Mouse (Mus musculus): ENCODE measurements around the gene Nop16. TPM values are rescaled to one million over a fixed set of nuclear protein-coding genes. Genes with fewer than 3 reads are reported as not detected.

The Nop16 gene
- polyA plus RNA-seq, 1 experiment = 51.1 TPM

GRCm38 (mm10) chr13:54557652-54558051 lies 32.2 kb downstream of the Nop16 start:
- Histone ChIP-seq H3ac (ENCODE audit: control insufficient read depth, insufficient read length) (no peak overlapping the region), H3K79me2 (ENCODE audit: control insufficient read depth, insufficient read depth) (peaks cover 15% of the 10 kb centered on the region), H3K4me3 (no peak overlapping the region), H3K27me3 (ENCODE audit: control insufficient read depth, insufficient read depth, insufficient read length) (no peaks in the 10 kb centered on the region), H3K4me2 (ENCODE audit: low read depth) (no peak overlapping the region), H3K36me3 (ENCODE audit: control insufficient read depth, insufficient read depth) (peaks cover 28% of the 10 kb centered on the region)
- TF ChIP-seq POLR2A (IDR thresholded peaks at IDR 0.05; ENCODE audit: insufficient read length, low read depth) (no peak), MAX (IDR thresholded peaks at IDR 0.05; ENCODE audit: low read depth) (no peak), TCF3 (IDR thresholded peaks at IDR 0.05; ENCODE audit: insufficient read length, low read depth) (no peak), MYOD1 (IDR thresholded peaks at IDR 0.05; ENCODE audit: control insufficient read depth in 1 of 3, insufficient read length in 2 of 3, low read depth in 2 of 3) (no peak), REST (IDR thresholded peaks at IDR 0.05; ENCODE audit: insufficient read depth, insufficient read length) (no peak), CEBPB (IDR thresholded peaks at IDR 0.05; ENCODE audit: insufficient read depth, poor library complexity, severe bottlenecking) (no peak), E2F4 (IDR thresholded peaks at IDR 0.05; ENCODE audit: insufficient read depth) (no peak), POLR2AphosphoS2 (IDR thresholded peaks at IDR 0.05; ENCODE audit: insufficient read length, low read depth) (no peak)

- peaks cover 10% of the 10 kb centered on the region for H3K79me2 ChIP-seq (ENCODE audit: control insufficient read depth, insufficient read depth)
- TF ChIP-seq REST (IDR thresholded peaks at IDR 0.05; ENCODE audit: insufficient read depth, insufficient read length) (no peak), TCF12 (IDR thresholded peaks at IDR 0.05; ENCODE audit: insufficient read depth, poor library complexity, severe bottlenecking) (no peak), TCF3 (IDR thresholded peaks at IDR 0.05; ENCODE audit: insufficient read length, low read depth) (no peak), MYOG (IDR thresholded peaks at IDR 0.05; ENCODE audit: control insufficient read depth in 1 of 3, insufficient read depth in 1 of 3, insufficient read length in 2 of 3, low read depth in 2 of 3) (no peak), CEBPB (IDR thresholded peaks at IDR 0.05; ENCODE audit: insufficient read depth, poor library complexity, severe bottlenecking) (no peak), MYOD1 (IDR thresholded peaks at IDR 0.05; ENCODE audit: control insufficient read depth in 1 of 3, insufficient read length in 2 of 3, low read depth in 2 of 3) (no peak), SRF (IDR thresholded peaks at IDR 0.05; ENCODE audit: control insufficient read depth, insufficient read length, low read depth) (no peak), E2F4 (IDR thresholded peaks at IDR 0.05; ENCODE audit: insufficient read depth) (no peak), POLR2AphosphoS2 (IDR thresholded peaks at IDR 0.05; ENCODE audit: insufficient read length, low read depth) (no peak), POLR2A (IDR thresholded peaks at IDR 0.05; ENCODE audit: insufficient read length, low read depth) (no peak), MAX (IDR thresholded peaks at IDR 0.05; ENCODE audit: low read depth) (no peak), USF1 (IDR thresholded peaks at IDR 0.05; ENCODE audit: low read depth) (no peak)
- no peak overlapping the region for H3ac ChIP-seq (ENCODE audit: control insufficient read depth, insufficient read length)
- no peaks in the 10 kb centered on the region for H3K27me3 ChIP-seq (ENCODE audit: control insufficient read depth, insufficient read depth, insufficient read length)
- H3K4me2 ChIP-seq (ENCODE audit: low read depth) = no peak overlapping the region
- no peak overlapping the region for H3K4me3 ChIP-seq
- H3K36me3 ChIP-seq (ENCODE audit: control insufficient read depth, insufficient read depth) = peaks cover 30% of the 10 kb centered on the region
These were observed 33.1 kb downstream of the Nop16 start for GRCm38 (mm10) chr13:54556796-54557195.

- Histone ChIP-seq H3ac (ENCODE audit: control insufficient read depth, insufficient read length) (no peak overlapping the region), H3K27me3 (ENCODE audit: control insufficient read depth, insufficient read depth, insufficient read length) (no peaks in the 10 kb centered on the region), H3K4me3 (no peak overlapping the region), H3K4me2 (ENCODE audit: low read depth) (no peak overlapping the region), H3K36me3 (ENCODE audit: control insufficient read depth, insufficient read depth) (peaks cover 36% of the 10 kb centered on the region), H3K79me2 (ENCODE audit: control insufficient read depth, insufficient read depth) (peaks cover 8% of the 10 kb centered on the region)
- no peak for TF ChIP-seq MYOG (IDR thresholded peaks at IDR 0.05; ENCODE audit: control insufficient read depth in 1 of 3, insufficient read depth in 1 of 3, insufficient read length in 2 of 3, low read depth in 2 of 3)
- TF ChIP-seq TCF3 (IDR thresholded peaks at IDR 0.05; ENCODE audit: insufficient read length, low read depth) = no peak
- no peak for TF ChIP-seq POLR2A (IDR thresholded peaks at IDR 0.05; ENCODE audit: insufficient read length, low read depth)
These were observed 33.7 kb downstream of the Nop16 start for GRCm38 (mm10) chr13:54556176-54556575.

DNA sequence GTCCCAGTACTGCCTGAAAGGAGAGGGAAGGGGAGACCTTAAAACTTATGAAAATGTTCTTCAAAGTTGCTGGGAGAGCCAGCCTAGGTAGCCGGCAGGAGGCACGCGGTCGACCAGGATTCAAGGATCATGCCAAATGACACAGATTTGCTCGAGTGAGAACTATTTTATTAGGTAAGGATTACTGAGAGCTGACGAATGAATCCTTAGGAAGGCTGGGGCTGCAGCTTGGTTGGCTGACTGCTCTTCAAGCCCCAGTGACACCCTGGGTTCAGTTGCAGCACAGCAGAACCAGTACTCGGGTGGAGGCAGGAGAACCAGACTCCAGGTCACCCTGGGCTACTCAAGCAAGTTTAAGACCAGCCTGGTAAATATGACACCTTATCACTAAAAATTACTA lies 41.9 kb downstream of the Nop16 start:
- TF ChIP-seq E2F4 (IDR thresholded peaks at IDR 0.05; ENCODE audit: insufficient read depth) (no peak), MYOD1 (IDR thresholded peaks at IDR 0.05; ENCODE audit: control insufficient read depth in 1 of 3, insufficient read length in 2 of 3, low read depth in 2 of 3) (no peak), SRF (IDR thresholded peaks at IDR 0.05; ENCODE audit: control insufficient read depth, insufficient read length, low read depth) (no peak), POLR2A (IDR thresholded peaks at IDR 0.05; ENCODE audit: insufficient read length, low read depth) (no peak), REST (IDR thresholded peaks at IDR 0.05; ENCODE audit: insufficient read depth, insufficient read length) (no peak), USF1 (IDR thresholded peaks at IDR 0.05; ENCODE audit: low read depth) (no peak), MAX (IDR thresholded peaks at IDR 0.05; ENCODE audit: low read depth) (no peak), TCF3 (IDR thresholded peaks at IDR 0.05; ENCODE audit: insufficient read length, low read depth) (no peak), TCF12 (IDR thresholded peaks at IDR 0.05; ENCODE audit: insufficient read depth, poor library complexity, severe bottlenecking) (no peak), CEBPB (IDR thresholded peaks at IDR 0.05; ENCODE audit: insufficient read depth, poor library complexity, severe bottlenecking) (no peak), MYOG (IDR thresholded peaks at IDR 0.05; ENCODE audit: control insufficient read depth in 1 of 3, insufficient read depth in 1 of 3, insufficient read length in 2 of 3, low read depth in 2 of 3) (no peak), POLR2AphosphoS2 (IDR thresholded peaks at IDR 0.05; ENCODE audit: insufficient read length, low read depth) (no peak)
- Histone ChIP-seq H3K4me2 (ENCODE audit: low read depth) (no peak overlapping the region), H3ac (ENCODE audit: control insufficient read depth, insufficient read length) (no peak overlapping the region), H3K36me3 (ENCODE audit: control insufficient read depth, insufficient read depth) (peaks cover 29% of the 10 kb centered on the region), H3K79me2 (ENCODE audit: control insufficient read depth, insufficient read depth) (no peaks in the 10 kb centered on the region), H3K4me3 (no peak overlapping the region), H3K27me3 (ENCODE audit: control insufficient read depth, insufficient read depth, insufficient read length) (no peaks in the 10 kb centered on the region)

Other genes starting within 250 kb of the Nop16 start
- gene Cplx2, start 218.7 kb downstream of the Nop16 start, polyA plus RNA-seq (2012; fragmentation: generic; extraction: Trizol) = 5.2 TPM
- gene Thoc3, start 121.2 kb downstream of the Nop16 start, polyA plus RNA-seq (2012; fragmentation: generic; extraction: Trizol) = 40.6 TPM
- gene Simc1, start 86.3 kb downstream of the Nop16 start, polyA plus RNA-seq (2012; fragmentation: generic; extraction: Trizol) = 3.8 TPM
- gene 4833439L19Rik, start 24.7 kb downstream of the Nop16 start, polyA plus RNA-seq (2012; fragmentation: generic; extraction: Trizol) = 117 TPM
- 15.3 TPM for gene Arl10, start 15.1 kb downstream of the Nop16 start, polyA plus RNA-seq (2012; fragmentation: generic; extraction: Trizol)
- gene Higd2a, start 117 bp upstream of the Nop16 start, polyA plus RNA-seq (2012; fragmentation: generic; extraction: Trizol) = 234 TPM
- gene Cltb, start 21.3 kb upstream of the Nop16 start, polyA plus RNA-seq (2012; fragmentation: generic; extraction: Trizol) = 43.0 TPM
- 30.3 TPM for gene Faf2, start 31.7 kb upstream of the Nop16 start, polyA plus RNA-seq (2012; fragmentation: generic; extraction: Trizol)
- 43.7 TPM for gene Rnf44, start 103.8 kb upstream of the Nop16 start, polyA plus RNA-seq (2012; fragmentation: generic; extraction: Trizol)
- gene Cdhr2, start 111.4 kb upstream of the Nop16 start, polyA plus RNA-seq (2012; fragmentation: generic; extraction: Trizol) = not detected
- gene Gprin1, start 159.8 kb upstream of the Nop16 start, polyA plus RNA-seq (2012; fragmentation: generic; extraction: Trizol) = 0.11 TPM
- not detected for gene Sncb, start 176.5 kb upstream of the Nop16 start, polyA plus RNA-seq (2012; fragmentation: generic; extraction: Trizol)
- not detected for gene Eif4e1b, start 193.9 kb upstream of the Nop16 start, polyA plus RNA-seq (2012; fragmentation: generic; extraction: Trizol)
- gene Tspan17, start 199.3 kb upstream of the Nop16 start, polyA plus RNA-seq (2012; fragmentation: generic; extraction: Trizol) = 65.3 TPM

Measured in myocyte (in vitro differentiated cells).